Mouse (Mus musculus): Measurements from ENCODE around the gene Hspa1l.

Hspa1l gene

GRCm38 (mm10) chr17:35027277-35028068, 55.0 kb downstream of the Hspa1l start, which contains the start of gene Sapcd1:
Gene Sapcd1 (minus strand): TSS chr17:35028016.
- no peak for DNase-seq

- no peak for DNase-seq
These were observed 55.8 kb downstream of the Hspa1l start for GRCm38 (mm10) chr17:35028315-35028714.
